9 mouse cellular contexts compared by ENCODE assay signal in the genomic region with DNA sequence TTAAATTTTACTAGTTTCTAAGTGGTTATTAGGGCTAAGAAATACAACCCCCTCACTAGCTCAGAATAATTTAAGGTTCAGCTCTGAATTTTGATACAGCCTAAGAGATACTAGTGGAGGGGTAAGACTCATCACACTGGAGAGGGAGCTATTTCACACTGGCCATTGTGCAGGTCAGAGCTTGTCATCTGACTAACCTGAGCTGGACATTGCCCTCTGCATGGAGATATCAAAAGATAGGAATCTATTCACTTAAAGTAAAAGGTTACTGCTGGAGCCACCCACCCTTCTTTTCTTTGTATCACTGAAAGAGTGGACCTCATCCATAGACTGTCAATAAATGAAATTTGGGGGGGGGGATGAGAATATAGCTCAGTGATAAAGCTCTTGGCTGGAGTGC. TPM values are rescaled to one million over a fixed set of nuclear protein-coding genes. Genes with fewer than 3 reads are reported as not detected.
A peak's percentile ranks its signal among the peaks of the same experiment; 100 is the strongest.
DNase-seq lines count a peak whose midpoint lies in the region; ATAC-seq and TF ChIP-seq lines count a peak whose summit lies in the region.
"Had no signal": no experiment of that assay in that cellular context is flagged by ENCODE, and none has a peak within 500 bp of the region (broad histone marks: within the 10 kb centered on the region; RNA-seq: fewer than 3 reads in every experiment).

No protein-coding gene starts in this region.

- no peaks in the 10 kb centered on the region for H3K27me3 ChIP-seq in heart, embryonic 16.5 days (ENCODE audit: control insufficient read depth, insufficient read depth, low read length)
- no peaks in the 10 kb centered on the region for H3K27me3 ChIP-seq in hindbrain, postnatal 0 days (ENCODE audit: insufficient read depth, low read length)
- H3K27me3 ChIP-seq in midbrain, embryonic 15.5 days (replicated peaks): 0 out of 2 replicates have a peak, but pooled peaks cover 4% of the 10 kb centered on the region

- H3K4me2 ChIP-seq in heart, embryonic 16.5 days (ENCODE audit: low read depth, low read length): peak overlapping the region; percentile 93
- H3K4me2 ChIP-seq in hindbrain, postnatal 0 days (ENCODE audit: low read depth, low read length): peak overlapping the region; percentile 82
- H3K4me2 ChIP-seq in midbrain, embryonic 15.5 days: peak overlapping the region; percentile 58; the same call in 1 of the 2 replicates

- H3K27ac ChIP-seq in heart, embryonic 16.5 days (ENCODE audit: low read length): no peak overlapping the region
- no peak overlapping the region for H3K27ac ChIP-seq in brown adipose tissue, adult 24 weeks (replicated peaks; ENCODE audit: low read depth, low read length)
- H3K27ac ChIP-seq in hindbrain, postnatal 0 days: peak overlapping the region; percentile 86; the same call in 1 of the 2 replicates
- H3K27ac ChIP-seq in midbrain, embryonic 15.5 days: peak overlapping the region; percentile 91; the same call in 1 of the 2 replicates

- ATAC-seq in heart, embryonic 16.5 days (replicated peaks; ENCODE audit: extremely low read depth, insufficient read depth, low FRiP score): no peak
- ATAC-seq in hindbrain, postnatal 0 days: peak; percentile 15; the same call in 1 of the 2 replicates
- peak; percentile 22 for ATAC-seq in midbrain, embryonic 15.5 days (replicated peaks)

- intact Hi-C loops in heart, postnatal 36 days (cut with DNase I): loop anchor here (5.0 kb wide), 1 partner anchor 47 kb away; no protein-coding TSS in a partner anchor

- no peaks in the 10 kb centered on the region for H3K9me3 ChIP-seq in heart, embryonic 16.5 days (replicated peaks; ENCODE audit: control insufficient read depth, low read length)
- no peaks in the 10 kb centered on the region for H3K9me3 ChIP-seq in hindbrain, postnatal 0 days (ENCODE audit: low read length)
- no peaks in the 10 kb centered on the region for H3K9me3 ChIP-seq in midbrain, embryonic 15.5 days

- H3K9ac ChIP-seq in heart, embryonic 16.5 days (ENCODE audit: low read length): no peak overlapping the region
- no peak overlapping the region; the same call in 1 of the 2 replicates for H3K9ac ChIP-seq in hindbrain, postnatal 0 days (replicated peaks; ENCODE audit: low read length)
- no peak overlapping the region for H3K9ac ChIP-seq in midbrain, embryonic 15.5 days

- TF ChIP-seq CTCF in hindbrain, postnatal 0 days (IDR thresholded peaks at IDR 0.05; ENCODE audit: low read depth): no peak
- no peak for TF ChIP-seq CTCF in lung, adult 2 months (IDR thresholded peaks at IDR 0.05; ENCODE audit: insufficient read depth, low read length)

- H3K4me1 ChIP-seq in heart, embryonic 16.5 days (ENCODE audit: control insufficient read depth, insufficient read depth, low read length): peaks cover 7% of the 10 kb centered on the region; the same call in 1 of the 2 replicates
- H3K4me1 ChIP-seq in brown adipose tissue, adult 24 weeks (ENCODE audit: control insufficient read depth, insufficient read depth, insufficient read length, low read length): peaks cover 3% of the 10 kb centered on the region; the same call in 1 of the 2 replicates
- 0 out of 2 replicates have a peak, but pooled peaks cover 4% of the 10 kb centered on the region for H3K4me1 ChIP-seq in hindbrain, postnatal 0 days (ENCODE audit: insufficient read depth, low read length)
- H3K4me1 ChIP-seq in midbrain, embryonic 15.5 days: 0 out of 2 replicates have a peak, but pooled peaks cover 6% of the 10 kb centered on the region
- 0 out of 2 replicates have a peak, but pooled peaks cover 2% of the 10 kb centered on the region for H3K4me1 ChIP-seq in lung, adult 2 months (ENCODE audit: control insufficient read depth, insufficient read depth, low read length)

- TF ChIP-seq POLR2A in lung, adult 2 months (IDR thresholded peaks at IDR 0.05; ENCODE audit: borderline replicate concordance, extremely low read depth, low read depth, low read length): no peak

- no peaks in the 10 kb centered on the region for H3K36me3 ChIP-seq in heart, embryonic 16.5 days (ENCODE audit: control insufficient read depth, insufficient read depth)
- H3K36me3 ChIP-seq in hindbrain, postnatal 0 days (ENCODE audit: insufficient read depth, low read length): no peaks in the 10 kb centered on the region
- no peaks in the 10 kb centered on the region for H3K36me3 ChIP-seq in midbrain, embryonic 15.5 days (replicated peaks)

- no peak for DNase-seq in heart, postnatal 36 days
- DNase-seq in hindbrain, postnatal 0 days (ENCODE audit: low spot score): no peak
- DNase-seq in embryo, embryonic 10 days (ENCODE audit: low spot score): no peak
- DNase-seq in lung, adult 2 months: no peak
- DNase-seq in cerebellum, adult 11-12 months: no peak

- H3K4me3 ChIP-seq in heart, embryonic 16.5 days (ENCODE audit: low read length): no peak overlapping the region
- peak overlapping the region; percentile 95; the same call in 1 of the 2 replicates for H3K4me3 ChIP-seq in brown adipose tissue, adult 24 weeks (ENCODE audit: insufficient read depth, low read depth, low read length)
- peak overlapping the region; percentile 67 for H3K4me3 ChIP-seq in hindbrain, postnatal 0 days (ENCODE audit: low read length)
- peak overlapping the region; percentile 69 for H3K4me3 ChIP-seq in midbrain, embryonic 15.5 days
- H3K4me3 ChIP-seq in lung, adult 2 months (replicated peaks; ENCODE audit: extremely low read depth, low read depth, low read length): no peak overlapping the region

RNA-seq across cellular contexts. Expression of a gene that starts 0.8 kb away (rescaled TPM):
- 7.6 and 7.9 TPM in 2 replicates for polyA plus RNA-seq in heart, embryonic 16.5 days (2015; fragmentation: Nextera tagmentation; extraction: Ambion mirVana)
- 1 to 10 TPM; 2.6 to 2.7 TPM for total RNA-seq in heart, postnatal 36 days (2021)
- polyA plus RNA-seq in brown adipose tissue, adult 24 weeks (2012; ENCODE audit: insufficient read depth, insufficient read length, missing spikeins): 13.3 and 14.2 TPM in 2 replicates
- total RNA-seq in hindbrain, postnatal 0 days (2014; rRNA removed): 4.2 TPM in 1 of 2 replicates, not detected in the other
- polyA plus RNA-seq in hindbrain, postnatal 0 days (2015; fragmentation: Nextera tagmentation; extraction: Ambion mirVana): 11.6 and 13.9 TPM in 2 replicates
- 8.5 and 8.6 TPM in 2 replicates for polyA plus RNA-seq in midbrain, embryonic 15.5 days (2015; fragmentation: Nextera tagmentation; extraction: Ambion mirVana)
- 2.6 and 3.1 TPM in 2 replicates for polyA plus RNA-seq in lung, adult 2 months (2012; rRNA removed)

RNA-seq across cellular contexts. Expression of a gene that starts 42.8 kb away (rescaled TPM):
- polyA plus RNA-seq in heart, embryonic 16.5 days (2015; fragmentation: Nextera tagmentation; extraction: Ambion mirVana): 95.3 and 105 TPM in 2 replicates
- 10 to 100 TPM; 35.2 to 37.8 TPM for total RNA-seq in heart, postnatal 36 days (2021)
- 15.1 and 15.6 TPM in 2 replicates for polyA plus RNA-seq in brown adipose tissue, adult 24 weeks (2012; ENCODE audit: insufficient read depth, insufficient read length, missing spikeins)
- total RNA-seq in hindbrain, postnatal 0 days (2014; rRNA removed): 44.5 and 45.6 TPM in 2 replicates
- polyA plus RNA-seq in hindbrain, postnatal 0 days (2015; fragmentation: Nextera tagmentation; extraction: Ambion mirVana): 82.9 and 87.7 TPM in 2 replicates
- polyA plus RNA-seq in midbrain, embryonic 15.5 days (2015; fragmentation: Nextera tagmentation; extraction: Ambion mirVana): 83.6 and 92.9 TPM in 2 replicates
- polyA plus RNA-seq in lung, adult 2 months (2012; rRNA removed): 32.7 and 44.5 TPM in 2 replicates

RNA-seq across cellular contexts. Expression of a gene that starts 54.7 kb away (rescaled TPM):
- 0.05 TPM in 1 of 2 replicates, not detected in the other for polyA plus RNA-seq in heart, embryonic 16.5 days (2015; fragmentation: Nextera tagmentation; extraction: Ambion mirVana)
- not detected for total RNA-seq in heart, postnatal 36 days (2021)
- polyA plus RNA-seq in brown adipose tissue, adult 24 weeks (2012; ENCODE audit: insufficient read depth, insufficient read length, missing spikeins): not detected in 2 replicates
- not detected in 2 replicates for total RNA-seq in hindbrain, postnatal 0 days (2014; rRNA removed)
- polyA plus RNA-seq in hindbrain, postnatal 0 days (2015; fragmentation: Nextera tagmentation; extraction: Ambion mirVana): 0.10 TPM in 1 of 2 replicates, not detected in the other
- not detected in 2 replicates for polyA plus RNA-seq in midbrain, embryonic 15.5 days (2015; fragmentation: Nextera tagmentation; extraction: Ambion mirVana)
- not detected in 2 replicates for polyA plus RNA-seq in lung, adult 2 months (2012; rRNA removed)
- total RNA-seq: left cerebral cortex, postnatal 14 days had no signal

RNA-seq across cellular contexts. Expression of a gene that starts 58.8 kb away (rescaled TPM):
- 9.2 and 10.9 TPM in 2 replicates for polyA plus RNA-seq in heart, embryonic 16.5 days (2015; fragmentation: Nextera tagmentation; extraction: Ambion mirVana)
- 1 to 10 TPM; 9.6 to 9.7 TPM for total RNA-seq in heart, postnatal 36 days (2021)
- 11.7 and 12.1 TPM in 2 replicates for polyA plus RNA-seq in brown adipose tissue, adult 24 weeks (2012; ENCODE audit: insufficient read depth, insufficient read length, missing spikeins)
- total RNA-seq in hindbrain, postnatal 0 days (2014; rRNA removed): 9.7 and 18.7 TPM in 2 replicates
- polyA plus RNA-seq in hindbrain, postnatal 0 days (2015; fragmentation: Nextera tagmentation; extraction: Ambion mirVana): 12.5 and 15.5 TPM in 2 replicates
- 11.5 and 12.0 TPM in 2 replicates for polyA plus RNA-seq in midbrain, embryonic 15.5 days (2015; fragmentation: Nextera tagmentation; extraction: Ambion mirVana)
- polyA plus RNA-seq in lung, adult 2 months (2012; rRNA removed): 6.2 and 9.3 TPM in 2 replicates

Comparison
In these comparisons a context has a peak if more than half of its experiments do, and no peak if none do; other contexts are left out.
1. H3K27ac ChIP-seq: peak in hindbrain, postnatal 0 days (single experiment) and midbrain, embryonic 15.5 days (single experiment); none in heart, embryonic 16.5 days (single experiment) and brown adipose tissue, adult 24 weeks (single experiment).
2. H3K4me3 ChIP-seq: peak in brown adipose tissue, adult 24 weeks (single experiment), hindbrain, postnatal 0 days (single experiment) and midbrain, embryonic 15.5 days (single experiment); none in heart, embryonic 16.5 days (single experiment) and lung, adult 2 months (single experiment).
3. Peak in every context shown above with its lines, with median percentiles within 50 percentile points of each other: H3K4me2 ChIP-seq.